ENCODE assay signal across 8 mouse cellular contexts in the genomic region with DNA sequence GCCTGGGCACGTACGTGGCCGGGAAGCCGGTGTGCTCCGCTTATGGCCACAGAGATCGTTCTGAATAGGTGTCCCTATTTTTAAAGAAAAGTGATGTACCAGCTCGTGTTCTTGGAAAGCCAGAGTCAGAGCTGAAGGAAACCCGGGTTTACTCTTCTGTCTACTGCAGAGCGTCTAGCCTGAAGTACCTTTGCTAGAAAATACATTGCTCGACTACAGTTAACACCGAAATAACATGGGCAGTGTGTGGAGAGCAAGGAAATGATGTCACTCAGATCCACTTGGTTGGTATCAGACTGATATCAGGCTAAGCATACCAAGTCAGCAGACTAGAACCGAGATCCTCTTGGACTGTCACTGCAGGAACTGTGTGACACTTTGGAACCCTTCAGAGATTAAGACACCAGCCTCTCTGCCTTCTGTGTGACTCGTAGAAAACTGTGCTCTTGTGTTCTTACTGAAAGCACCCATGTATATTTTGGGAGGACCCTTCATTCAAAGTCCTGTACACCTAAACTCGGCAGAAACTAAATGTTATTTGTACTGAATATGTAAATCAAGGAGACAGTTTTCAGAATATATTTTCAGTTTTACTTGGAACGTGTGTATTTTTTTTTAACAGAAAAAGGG. TPM values are rescaled to one million over a fixed set of nuclear protein-coding genes. Genes with fewer than 3 reads are reported as not detected.
DNase-seq lines count a peak whose midpoint lies in the region; ATAC-seq lines count a peak whose summit lies in the region.

No protein-coding gene starts in this region.

- ATAC-seq in embryonic facial prominence, embryonic 12.5 days (ENCODE audit: insufficient number of reproducible peaks, insufficient read depth, low FRiP score, low TSS enrichment), result peak; percentile 6; the same call in 1 of the 2 replicates
- peak; percentile 16 for ATAC-seq in hindbrain, embryonic 14.5 days (ENCODE audit: low FRiP score)
- peak; percentile 28 for ATAC-seq in megakaryocyte, adult 5-6 weeks (ENCODE audit: poor library complexity, severe bottlenecking)

- H3K36me3 ChIP-seq in embryonic facial prominence, embryonic 12.5 days, result peaks cover 15% of the 10 kb centered on the region
- H3K36me3 ChIP-seq in hindbrain, embryonic 14.5 days (replicated peaks; ENCODE audit: control insufficient read depth, insufficient read depth), result peaks cover 24% of the 10 kb centered on the region

- peak overlapping the region; percentile 83 for H3K4me3 ChIP-seq in embryonic facial prominence, embryonic 12.5 days
- H3K4me3 ChIP-seq in hindbrain, embryonic 14.5 days (replicated peaks; ENCODE audit: low read length), result peak overlapping the region; percentile 85

- no peaks in the 10 kb centered on the region for H3K9me3 ChIP-seq in embryonic facial prominence, embryonic 12.5 days
- H3K9me3 ChIP-seq in hindbrain, embryonic 14.5 days (ENCODE audit: control insufficient read depth, low read length), result no peaks in the 10 kb centered on the region

- H3K27me3 ChIP-seq in embryonic facial prominence, embryonic 12.5 days, result peaks cover 23% of the 10 kb centered on the region
- peaks cover 35% of the 10 kb centered on the region for H3K27me3 ChIP-seq in hindbrain, embryonic 14.5 days (ENCODE audit: control insufficient read depth, insufficient read depth, low read length)

- peak overlapping the region; percentile 91 for H3K27ac ChIP-seq in embryonic facial prominence, embryonic 12.5 days
- peak overlapping the region; percentile 98 for H3K27ac ChIP-seq in hindbrain, embryonic 14.5 days

- 3% methylated on average over 15 of the region's 15 CpGs for WGBS in embryonic facial prominence, embryonic 12.5 days
- 3% methylated on average over 15 of the region's 15 CpGs for WGBS in hindbrain, embryonic 14.5 days

- peak overlapping the region; percentile 87 for H3K9ac ChIP-seq in embryonic facial prominence, embryonic 12.5 days
- peak overlapping the region; percentile 91 for H3K9ac ChIP-seq in hindbrain, embryonic 14.5 days

- H3K4me1 ChIP-seq in embryonic facial prominence, embryonic 12.5 days, result no peaks in the 10 kb centered on the region
- H3K4me1 ChIP-seq in hindbrain, embryonic 14.5 days (replicated peaks; ENCODE audit: control insufficient read depth, insufficient read depth, low read length), result peaks cover 9% of the 10 kb centered on the region; the same call in 1 of the 2 replicates

- DNase-seq in embryo, embryonic 10 days (ENCODE audit: low spot score), result peak; percentile 42
- no peak for DNase-seq in embryo, embryonic 9.5 days (ENCODE audit: extremely low spot score)
- DNase-seq in CD4-positive helper T cell, adult 2 months (ENCODE audit: low read depth, low spot score), result peak; percentile 59
- peak; percentile 25 for DNase-seq in hindbrain, embryonic 14.5 days (ENCODE audit: low spot score)
- no peak for DNase-seq in cerebellum, postnatal 4 days (ENCODE audit: low spot score in 2 of 2)
- DNase-seq in layer of hippocampus, postnatal 10 days (ENCODE audit: low spot score in 2 of 2), result no peak

- peak overlapping the region; percentile 77 for H3K4me2 ChIP-seq in embryonic facial prominence, embryonic 12.5 days (replicated peaks)
- H3K4me2 ChIP-seq in hindbrain, embryonic 14.5 days (replicated peaks), result peak overlapping the region; percentile 79

RNA-seq across cellular contexts. Expression of a gene that starts 0.9 kb away (rescaled TPM):
- 115 and 125 TPM in 2 replicates for polyA plus RNA-seq in embryonic facial prominence, embryonic 12.5 days (2016; fragmentation: Nextera tagmentation; extraction: Ambion mirVana)
- 105 and 111 TPM in 2 replicates for polyA plus RNA-seq in hindbrain, embryonic 14.5 days (2014; fragmentation: Nextera tagmentation; extraction: Ambion mirVana)
- total RNA-seq in megakaryocyte, adult 5-6 weeks (2015), result 49.4 and 54.1 TPM in 2 replicates
- total RNA-seq in megakaryocyte, adult 5-6 weeks (2017), result 195 and 221 TPM in 2 replicates
- total RNA-seq in layer of hippocampus, postnatal 10 days (2021), result 100 to 1,000 TPM; 134 to 138 TPM

RNA-seq across cellular contexts. Expression of a gene that starts 31.8 kb away (rescaled TPM):
- polyA plus RNA-seq in embryonic facial prominence, embryonic 12.5 days (2016; fragmentation: Nextera tagmentation; extraction: Ambion mirVana), result 5.3 and 6.1 TPM in 2 replicates
- 7.5 and 9.0 TPM in 2 replicates for polyA plus RNA-seq in hindbrain, embryonic 14.5 days (2014; fragmentation: Nextera tagmentation; extraction: Ambion mirVana)
- total RNA-seq in megakaryocyte, adult 5-6 weeks (2015), result 2.1 and 2.2 TPM in 2 replicates
- 2.2 and 3.8 TPM in 2 replicates for total RNA-seq in megakaryocyte, adult 5-6 weeks (2017)
- 1 to 10 TPM; 6.0 to 6.5 TPM for total RNA-seq in layer of hippocampus, postnatal 10 days (2021)

Comparison
In these comparisons a context has a peak if more than half of its experiments do, and no peak if none do; other contexts are left out.
1. DNase-seq: peak in embryo, embryonic 10 days (single experiment), CD4-positive helper T cell, adult 2 months (single experiment) and hindbrain, embryonic 14.5 days (single experiment); none in embryo, embryonic 9.5 days (single experiment), cerebellum, postnatal 4 days (0 of 2) and layer of hippocampus, postnatal 10 days (0 of 2).
2. Peak in every context shown above with its lines, with median percentiles within 50 percentile points of each other: ATAC-seq.